Comparison of ENCODE assay signal across 9 mouse cellular contexts in the genomic region with DNA sequence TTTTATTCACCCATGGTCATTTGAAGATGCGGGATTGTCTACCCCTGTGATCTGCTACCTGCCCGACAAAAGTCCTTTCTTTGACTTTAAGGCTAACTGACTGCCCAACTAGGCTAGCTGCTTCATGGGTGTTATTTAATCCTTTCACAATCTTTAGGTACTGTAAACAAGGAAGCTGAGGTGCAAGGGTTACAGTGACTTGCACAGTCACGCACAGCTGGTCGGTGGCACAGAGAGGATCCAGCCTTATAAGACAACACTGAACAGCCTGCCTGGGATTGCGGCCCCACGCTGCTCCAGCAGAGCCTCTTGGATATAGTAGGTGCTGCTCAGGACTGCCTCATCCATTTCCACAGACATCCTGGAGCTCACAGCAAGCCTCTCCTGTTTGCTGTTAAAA. TPM values are rescaled to one million over a fixed set of nuclear protein-coding genes. Genes with fewer than 3 reads are reported as not detected.
DNase-seq lines count a peak whose midpoint lies in the region; ATAC-seq and TF ChIP-seq lines count a peak whose summit lies in the region.
"Had no signal": no experiment of that assay in that cellular context is flagged by ENCODE, and none has a peak within 500 bp of the region (broad histone marks: within the 10 kb centered on the region; RNA-seq: fewer than 3 reads in every experiment).

No protein-coding gene starts in this region.

- no peaks in the 10 kb centered on the region for H3K27me3 ChIP-seq in heart, embryonic 11.5 days (ENCODE audit: control insufficient read depth, insufficient read depth, low read length)
- H3K27me3 ChIP-seq in lung, postnatal 0 days (replicated peaks; ENCODE audit: insufficient read depth, low read length), result no peaks in the 10 kb centered on the region
- H3K27me3 ChIP-seq in kidney, postnatal 0 days (ENCODE audit: insufficient read depth, low read length), result no peaks in the 10 kb centered on the region
- H3K27me3 ChIP-seq in neural tube, embryonic 15.5 days (replicated peaks), result no peaks in the 10 kb centered on the region

- TF ChIP-seq CTCF in lung, postnatal 0 days (IDR thresholded peaks at IDR 0.05), result no peak
- no peak for TF ChIP-seq CTCF in kidney, postnatal 0 days (IDR thresholded peaks at IDR 0.05; ENCODE audit: low read depth)

- H3K27ac ChIP-seq in heart, embryonic 11.5 days (ENCODE audit: low read depth, low read length), result peak overlapping the region; percentile 35; the same call in 1 of the 2 replicates
- H3K27ac ChIP-seq in lung, postnatal 0 days (ENCODE audit: low read length), result no peak overlapping the region
- no peak overlapping the region; the same call in 1 of the 2 replicates for H3K27ac ChIP-seq in kidney, postnatal 0 days
- H3K27ac ChIP-seq in neural tube, embryonic 15.5 days (replicated peaks), result no peak overlapping the region

- H3K4me2 ChIP-seq in heart, embryonic 11.5 days, result peak overlapping the region; percentile 92
- H3K4me2 ChIP-seq in lung, postnatal 0 days (replicated peaks; ENCODE audit: low read depth, low read length), result no peak overlapping the region; the same call in 1 of the 2 replicates
- H3K4me2 ChIP-seq in kidney, postnatal 0 days (ENCODE audit: low read length), result peak overlapping the region; percentile 25; the same call in 1 of the 2 replicates
- no peak overlapping the region for H3K4me2 ChIP-seq in neural tube, embryonic 15.5 days

- no peak for TF ChIP-seq EP300 in lung, postnatal 0 days (IDR thresholded peaks at IDR 0.05)

- H3K4me1 ChIP-seq in heart, embryonic 11.5 days (ENCODE audit: control insufficient read depth, insufficient read depth, low read length), result peaks cover 56% of the 10 kb centered on the region
- peaks cover 30% of the 10 kb centered on the region for H3K4me1 ChIP-seq in lung, postnatal 0 days (ENCODE audit: insufficient read depth, low read depth, low read length)
- H3K4me1 ChIP-seq in kidney, postnatal 0 days (replicated peaks; ENCODE audit: insufficient read depth, low read length), result peaks cover 36% of the 10 kb centered on the region
- peaks cover 55% of the 10 kb centered on the region for H3K4me1 ChIP-seq in neural tube, embryonic 15.5 days

- no peak overlapping the region for H3K9ac ChIP-seq in heart, embryonic 11.5 days (ENCODE audit: low read depth, low read length)
- no peak overlapping the region for H3K9ac ChIP-seq in lung, postnatal 0 days (replicated peaks; ENCODE audit: low read depth)
- H3K9ac ChIP-seq in kidney, postnatal 0 days (ENCODE audit: low read depth, low read length), result 0 out of 2 replicates have a peak overlapping the region, but pooled peaks have one; percentile 23
- H3K9ac ChIP-seq in neural tube, embryonic 15.5 days (replicated peaks), result peak overlapping the region; percentile 35; the same call in 1 of the 2 replicates

- H3K4me3 ChIP-seq in heart, embryonic 11.5 days (ENCODE audit: low read depth, low read length), result no peak overlapping the region
- H3K4me3 ChIP-seq in lung, postnatal 0 days (ENCODE audit: low read depth, low read length), result no peak overlapping the region
- H3K4me3 ChIP-seq in kidney, postnatal 0 days (replicated peaks; ENCODE audit: low read depth, low read length), result no peak overlapping the region
- H3K4me3 ChIP-seq in neural tube, embryonic 15.5 days (replicated peaks), result no peak overlapping the region

- H3K9me3 ChIP-seq in heart, embryonic 11.5 days (replicated peaks; ENCODE audit: control insufficient read depth, low read length), result no peaks in the 10 kb centered on the region
- H3K9me3 ChIP-seq in lung, postnatal 0 days (ENCODE audit: low read length), result no peaks in the 10 kb centered on the region
- H3K9me3 ChIP-seq in kidney, postnatal 0 days (replicated peaks; ENCODE audit: low read length), result no peaks in the 10 kb centered on the region
- no peaks in the 10 kb centered on the region for H3K9me3 ChIP-seq in neural tube, embryonic 15.5 days (replicated peaks)

- no peak for ATAC-seq in heart, embryonic 11.5 days (replicated peaks; ENCODE audit: insufficient number of reproducible peaks, low FRiP score, low TSS enrichment)
- no peak for ATAC-seq in lung, postnatal 0 days
- ATAC-seq in kidney, postnatal 0 days (replicated peaks; ENCODE audit: low FRiP score, low read depth), result no peak
- no peak for ATAC-seq in neural tube, embryonic 15.5 days (ENCODE audit: low FRiP score)

- 77% methylated on average over 6 of the region's 6 CpGs for WGBS in heart, embryonic 11.5 days (ENCODE audit: insufficient replicate concordance)
- WGBS in lung, postnatal 0 days, result 65% methylated on average over 6 of the region's 6 CpGs
- WGBS in kidney, postnatal 0 days, result 58% methylated on average over 6 of the region's 6 CpGs
- 91% methylated on average over 6 of the region's 6 CpGs for WGBS in neural tube, embryonic 15.5 days

- no peak for DNase-seq in heart, adult 11 months
- peak; percentile 67 for DNase-seq in lung, postnatal 0 days (ENCODE audit: low spot score)
- no peak for DNase-seq in lung, postnatal 14 days
- no peak for DNase-seq in kidney, postnatal 0 days (ENCODE audit: low spot score)
- no peak for DNase-seq in thymus, postnatal 25 days
- DNase-seq in thymus, postnatal 4 days, result no peak
- DNase-seq: lung, postnatal 10 days had no signal

- no peaks in the 10 kb centered on the region for H3K36me3 ChIP-seq in heart, embryonic 11.5 days (ENCODE audit: control insufficient read depth, insufficient read depth, low read length)
- no peaks in the 10 kb centered on the region for H3K36me3 ChIP-seq in lung, postnatal 0 days (ENCODE audit: insufficient read depth, low read length)
- H3K36me3 ChIP-seq in kidney, postnatal 0 days (ENCODE audit: insufficient read depth, low read length), result no peaks in the 10 kb centered on the region
- no peaks in the 10 kb centered on the region for H3K36me3 ChIP-seq in neural tube, embryonic 15.5 days

RNA-seq across cellular contexts. Expression of gene Josd1, which starts 4.6 kb away (rescaled TPM):
- polyA plus RNA-seq in heart, embryonic 11.5 days (2014; fragmentation: Nextera tagmentation; extraction: Ambion mirVana), result 10.9 and 15.3 TPM in 2 replicates
- 12.7 and 13.9 TPM in 2 replicates for polyA plus RNA-seq in lung, postnatal 0 days (2015; fragmentation: Nextera tagmentation; extraction: Ambion mirVana)
- polyA plus RNA-seq in kidney, postnatal 0 days (2015; fragmentation: Nextera tagmentation; extraction: Ambion mirVana), result 18.8 and 19.0 TPM in 2 replicates
- polyA plus RNA-seq in neural tube, embryonic 15.5 days (2015; fragmentation: Nextera tagmentation; extraction: Ambion mirVana), result 20.6 and 21.8 TPM in 2 replicates

RNA-seq across cellular contexts. Expression of gene Gtpbp1, which starts 7.5 kb away (rescaled TPM):
- polyA plus RNA-seq in heart, embryonic 11.5 days (2014; fragmentation: Nextera tagmentation; extraction: Ambion mirVana), result 22.7 and 26.3 TPM in 2 replicates
- 16.9 and 17.9 TPM in 2 replicates for polyA plus RNA-seq in lung, postnatal 0 days (2015; fragmentation: Nextera tagmentation; extraction: Ambion mirVana)
- 24.3 and 26.9 TPM in 2 replicates for polyA plus RNA-seq in kidney, postnatal 0 days (2015; fragmentation: Nextera tagmentation; extraction: Ambion mirVana)
- 43.2 and 44.0 TPM in 2 replicates for polyA plus RNA-seq in neural tube, embryonic 15.5 days (2015; fragmentation: Nextera tagmentation; extraction: Ambion mirVana)

RNA-seq across cellular contexts. Expression of gene Tomm22, which starts 12.5 kb away (rescaled TPM):
- polyA plus RNA-seq in heart, embryonic 11.5 days (2014; fragmentation: Nextera tagmentation; extraction: Ambion mirVana), result 260 and 273 TPM in 2 replicates
- 167 and 168 TPM in 2 replicates for polyA plus RNA-seq in lung, postnatal 0 days (2015; fragmentation: Nextera tagmentation; extraction: Ambion mirVana)
- 264 TPM in 2 replicates for polyA plus RNA-seq in kidney, postnatal 0 days (2015; fragmentation: Nextera tagmentation; extraction: Ambion mirVana)
- polyA plus RNA-seq in neural tube, embryonic 15.5 days (2015; fragmentation: Nextera tagmentation; extraction: Ambion mirVana), result 231 and 246 TPM in 2 replicates

RNA-seq across cellular contexts. Expression of gene Cby1, which starts 24.1 kb away (rescaled TPM):
- polyA plus RNA-seq in heart, embryonic 11.5 days (2014; fragmentation: Nextera tagmentation; extraction: Ambion mirVana), result 38.2 and 45.4 TPM in 2 replicates
- polyA plus RNA-seq in lung, postnatal 0 days (2015; fragmentation: Nextera tagmentation; extraction: Ambion mirVana), result 43.5 and 45.3 TPM in 2 replicates
- polyA plus RNA-seq in kidney, postnatal 0 days (2015; fragmentation: Nextera tagmentation; extraction: Ambion mirVana), result 51.7 and 52.7 TPM in 2 replicates
- polyA plus RNA-seq in neural tube, embryonic 15.5 days (2015; fragmentation: Nextera tagmentation; extraction: Ambion mirVana), result 85.0 and 94.6 TPM in 2 replicates

RNA-seq across cellular contexts. Expression of gene Fam227a, which starts 24.4 kb away (rescaled TPM):
- polyA plus RNA-seq in heart, embryonic 11.5 days (2014; fragmentation: Nextera tagmentation; extraction: Ambion mirVana), result 0.87 and 1.7 TPM in 2 replicates
- polyA plus RNA-seq in lung, postnatal 0 days (2015; fragmentation: Nextera tagmentation; extraction: Ambion mirVana), result 1.2 and 1.3 TPM in 2 replicates
- 0.66 and 1.3 TPM in 2 replicates for polyA plus RNA-seq in kidney, postnatal 0 days (2015; fragmentation: Nextera tagmentation; extraction: Ambion mirVana)
- 3.0 and 3.7 TPM in 2 replicates for polyA plus RNA-seq in neural tube, embryonic 15.5 days (2015; fragmentation: Nextera tagmentation; extraction: Ambion mirVana)

Comparison
In these comparisons a context has a peak if more than half of its experiments do, and no peak if none do; other contexts are left out.
1. H3K4me2 ChIP-seq: peak in heart, embryonic 11.5 days (single experiment) and kidney, postnatal 0 days (single experiment); none in lung, postnatal 0 days (single experiment) and neural tube, embryonic 15.5 days (single experiment).
2. H3K9ac ChIP-seq: peak in kidney, postnatal 0 days (single experiment) and neural tube, embryonic 15.5 days (single experiment); none in heart, embryonic 11.5 days (single experiment) and lung, postnatal 0 days (single experiment).